Mouse (Mus musculus): ENCODE results near the gene Tekt3.

The Tekt3 gene

GRCm38 (mm10) chr11:63059911-63060310, 1.5 kb upstream of the Tekt3 start:
- DNase-seq (ENCODE audit: low spot score): no peak

GRCm38 (mm10) chr11:63066526-63066925, 5.1 kb downstream of the Tekt3 start:
- no peak for DNase-seq (ENCODE audit: low spot score)

- no peak for DNase-seq (ENCODE audit: low spot score)
Measured at GRCm38 (mm10) chr11:63070081-63070480, 8.6 kb downstream of the Tekt3 start.

DNA sequence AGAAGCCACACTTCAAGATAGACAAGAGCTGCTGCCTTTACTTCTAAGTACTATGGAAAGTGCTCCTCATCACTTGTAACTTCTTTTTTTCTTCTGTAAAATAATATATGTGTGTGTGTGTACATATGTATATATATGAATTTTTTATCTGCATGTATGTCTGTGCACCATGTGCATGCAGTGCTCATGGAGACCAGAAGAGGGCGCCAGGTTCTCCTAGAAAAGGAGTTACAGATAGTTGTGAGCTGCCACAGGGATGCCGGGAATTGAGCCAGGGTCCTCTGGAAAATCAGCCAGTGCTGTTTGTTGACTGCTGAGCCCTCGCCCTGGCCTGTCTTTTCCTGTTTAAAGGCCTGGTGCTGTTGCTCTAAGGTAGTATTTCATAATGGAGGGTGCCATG, 23.1 kb downstream of the Tekt3 start:
- DNase-seq (ENCODE audit: low spot score): no peak

GRCm38 (mm10) chr11:63088672-63089071, 27.2 kb downstream of the Tekt3 start:
- DNase-seq (ENCODE audit: low spot score): no peak

DNA sequence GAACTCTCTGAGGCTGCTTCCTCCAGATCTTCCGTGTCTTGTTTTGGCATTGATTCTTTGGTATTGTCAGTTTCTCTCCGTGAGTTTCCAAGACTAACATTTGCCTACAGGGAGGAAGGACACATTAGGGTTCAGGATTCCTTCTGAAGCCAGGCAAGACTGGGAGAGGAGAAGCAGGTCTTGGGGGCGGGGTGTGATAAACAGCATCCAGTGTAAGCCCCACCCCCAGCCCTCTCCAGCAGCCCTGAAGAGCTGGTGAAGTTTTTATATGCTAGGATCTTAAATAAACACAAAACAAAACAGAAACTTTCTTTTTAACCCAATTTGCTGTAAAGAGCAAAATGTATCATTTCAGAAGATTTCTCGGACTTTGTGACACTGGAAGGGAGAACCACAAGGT, 28.8 kb downstream of the Tekt3 start:
- DNase-seq (ENCODE audit: low spot score): no peak

- DNase-seq (ENCODE audit: low spot score): no peak
Measured at GRCm38 (mm10) chr11:63090986-63091385, 29.5 kb downstream of the Tekt3 start.

DNA sequence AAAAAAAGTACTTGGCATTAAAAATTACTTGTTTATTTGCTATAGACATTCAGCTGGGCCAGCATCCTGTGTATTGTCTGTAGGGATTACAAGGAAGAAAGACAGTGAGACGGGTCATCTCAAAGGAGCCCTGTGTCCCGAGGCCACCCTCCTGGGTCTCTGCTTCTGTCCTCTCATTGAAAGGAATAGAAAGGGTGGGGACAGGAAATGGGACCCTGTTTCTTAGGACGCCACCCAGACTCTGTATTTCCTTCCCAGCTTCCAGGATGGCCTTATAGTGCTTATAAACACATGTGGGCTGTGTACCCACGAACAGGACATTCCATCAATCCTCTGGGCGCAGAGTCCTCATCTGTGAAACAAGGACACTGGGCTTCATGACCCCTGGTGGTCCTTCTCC, 30.8 kb downstream of the Tekt3 start:
- no peak for DNase-seq (ENCODE audit: low spot score)

DNA sequence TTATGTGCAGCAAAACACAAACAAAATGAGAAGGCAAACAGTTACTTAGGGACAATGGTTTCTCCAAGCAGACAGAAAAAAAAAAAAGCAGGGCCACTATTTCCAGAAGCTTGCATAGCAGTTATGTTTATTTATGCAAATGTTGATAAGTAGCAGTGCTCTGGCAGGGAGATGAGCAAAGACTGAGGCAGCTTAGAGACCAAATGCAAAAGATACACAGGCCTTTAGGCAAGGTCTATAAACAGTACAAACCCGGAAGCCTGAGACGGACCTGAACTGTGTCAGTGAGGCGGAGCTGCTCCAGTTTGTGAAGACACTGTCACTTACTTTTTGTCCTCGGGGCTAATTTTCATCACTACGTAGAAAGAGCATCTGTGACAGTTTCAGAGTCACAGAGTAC, 32.1 kb downstream of the Tekt3 start:
- DNase-seq (ENCODE audit: low spot score): no peak

GRCm38 (mm10) chr11:63094496-63094895, 33.0 kb downstream of the Tekt3 start:
- DNase-seq (ENCODE audit: low spot score): no peak

GRCm38 (mm10) chr11:63098016-63098415, 36.6 kb downstream of the Tekt3 start:
- no peak for DNase-seq (ENCODE audit: low spot score)

GRCm38 (mm10) chr11:63099390-63099789, 37.9 kb downstream of the Tekt3 start:
- DNase-seq (ENCODE audit: low spot score): no peak

DNA sequence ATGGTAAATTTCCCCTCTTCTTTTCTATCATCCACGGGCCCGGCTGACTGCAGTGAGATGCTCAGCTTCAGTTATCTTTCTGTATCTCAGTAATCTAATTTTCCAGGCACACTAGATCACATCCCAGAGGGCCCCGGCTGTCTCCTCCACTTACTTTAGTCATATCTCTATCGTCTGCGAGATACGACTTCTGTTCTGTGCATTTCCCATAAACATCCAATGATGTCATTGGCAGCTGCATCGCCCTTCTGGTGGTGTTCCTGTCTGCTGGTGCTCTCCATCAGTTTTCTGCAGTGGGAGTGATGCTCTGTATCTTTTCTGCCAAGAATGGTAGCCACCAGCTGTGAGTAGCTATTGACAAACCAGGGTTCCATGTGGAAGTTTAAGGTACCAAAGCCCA, 41.8 kb downstream of the Tekt3 start:
- no peak for DNase-seq (ENCODE audit: low spot score)

GRCm38 (mm10) chr11:63104026-63104425, 42.6 kb downstream of the Tekt3 start:
- DNase-seq (ENCODE audit: low spot score): no peak

- DNase-seq (ENCODE audit: low spot score): no peak
Measured at GRCm38 (mm10) chr11:63109230-63109775, 47.8 kb downstream of the Tekt3 start.

GRCm38 (mm10) chr11:63110329-63110728, 48.9 kb downstream of the Tekt3 start:
- no peak for DNase-seq (ENCODE audit: low spot score)

- DNase-seq (ENCODE audit: low spot score): no peak
Measured at GRCm38 (mm10) chr11:63114807-63115641, 53.6 kb downstream of the Tekt3 start.

DNA sequence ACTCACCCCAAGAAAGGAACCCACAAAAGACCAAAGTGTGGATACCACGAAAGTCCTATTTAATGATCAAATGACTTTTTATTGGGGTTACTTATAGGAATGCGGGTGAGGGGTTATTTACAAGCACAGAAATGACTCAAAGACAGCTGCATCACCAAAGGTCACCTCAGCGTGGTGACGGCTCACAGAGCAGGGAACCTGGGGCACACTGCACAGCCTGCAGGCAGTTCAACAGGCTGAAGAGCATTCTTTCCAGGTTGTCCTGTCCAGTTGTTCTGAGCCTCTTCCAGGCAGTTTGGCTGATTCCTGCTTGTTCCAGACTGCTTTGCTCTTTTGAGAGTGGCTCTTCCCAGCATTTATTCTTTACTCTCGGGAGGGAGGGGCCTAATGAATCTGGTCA, 55.2 kb downstream of the Tekt3 start:
- DNase-seq (ENCODE audit: low spot score): no peak

- no peak for DNase-seq (ENCODE audit: low spot score)
Measured at GRCm38 (mm10) chr11:63117266-63117665, 55.8 kb downstream of the Tekt3 start.

GRCm38 (mm10) chr11:63119791-63120190, 58.3 kb downstream of the Tekt3 start:
- no peak for DNase-seq (ENCODE audit: low spot score)

GRCm38 (mm10) chr11:63122249-63122648, 60.8 kb downstream of the Tekt3 start:
- DNase-seq (ENCODE audit: low spot score): no peak

DNA sequence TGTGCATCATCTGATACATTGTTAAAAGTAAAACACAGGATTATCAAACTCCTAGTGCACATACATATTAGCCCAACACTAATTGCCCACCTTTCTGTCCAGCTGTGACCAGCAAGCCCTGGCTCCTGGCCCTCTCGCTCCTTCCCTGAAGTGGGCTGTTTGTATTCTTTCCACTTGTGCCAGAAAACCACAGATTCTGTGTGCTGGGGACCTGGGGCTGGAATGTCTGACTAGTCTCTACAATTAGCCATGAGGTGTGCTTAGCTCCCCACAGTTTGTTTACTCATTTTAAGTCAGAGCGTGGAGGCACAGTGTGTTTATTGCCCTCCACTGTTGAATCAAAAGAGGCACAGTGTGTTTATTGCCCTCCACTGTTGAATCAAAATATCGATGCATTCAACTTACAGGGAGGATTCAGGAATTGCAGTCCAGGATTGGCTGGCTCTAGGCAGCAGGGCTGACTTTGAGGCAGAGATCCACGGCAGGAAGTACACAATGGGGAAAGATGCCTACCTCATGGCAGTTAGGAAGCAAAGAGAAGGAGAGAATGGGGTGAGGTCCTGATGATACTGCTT, 61.4 kb downstream of the Tekt3 start:
- no peak for DNase-seq (ENCODE audit: low spot score)

- no peak for DNase-seq (ENCODE audit: low spot score)
Measured at GRCm38 (mm10) chr11:63124316-63124715, 62.9 kb downstream of the Tekt3 start.
